Mouse (Mus musculus): ENCODE data around the gene Mnt. TPM values are rescaled to one million over a fixed set of nuclear protein-coding genes. Genes with fewer than 3 reads are reported as not detected.

The Mnt gene
- total RNA-seq, 2 experiments from 2014 or later = 29.0 to 35.9 TPM

Small RNAs within 50 kb of the gene (microRNA-seq; reads per million reads assigned to microRNA genes)
- gene Mir6926 = 0.79 reads per million

Other genes starting within 250 kb of the Mnt start
- 10 to 100 TPM; 18.7 to 28.8 TPM for gene Rap1gap2, start 220.0 kb upstream of the Mnt start, total RNA-seq (2021)
- 1 to 10 TPM; 6.5 to 6.6 TPM for gene Ccdc92b, start 211.3 kb upstream of the Mnt start, total RNA-seq (2021)
- 100 to 1,000 TPM; 217 to 220 TPM for gene Cluh, start 181.4 kb upstream of the Mnt start, total RNA-seq (2021)
- 100 to 1,000 TPM; 165 to 177 TPM for gene Pafah1b1, start 106.2 kb upstream of the Mnt start, total RNA-seq (2021)
- gene Mettl16, start 60.1 kb upstream of the Mnt start, total RNA-seq (2021) = 10 to 100 TPM; 19.0 to 19.9 TPM
- gene Sgsm2, start 66.1 kb downstream of the Mnt start, total RNA-seq (2021) = 10 to 100 TPM; 26.3 to 31.9 TPM
- 10 to 100 TPM; 39.7 to 42.3 TPM for gene Tsr1, start 67.2 kb downstream of the Mnt start, total RNA-seq (2021)
- gene Smg6, start 94.9 kb downstream of the Mnt start, total RNA-seq (2021) = 10 to 100 TPM; 32.7 to 37.8 TPM
- gene Srr, start 95.0 kb downstream of the Mnt start, total RNA-seq (2021) = 10 to 100 TPM; 36.0 to 40.5 TPM